Mouse (Mus musculus): ENCODE results near the gene Gm6040. TPM values are rescaled to one million over a fixed set of nuclear protein-coding genes. Genes with fewer than 3 reads are reported as not detected.

Gene Gm6040
- polyA plus RNA-seq (2014; fragmentation: Illumina TruSeq; extraction: RNeasy Lipid Tissue Mini Kit (QIAGEN cat#74804); ENCODE audit: low read depth, low replicate concordance), result not detected

DNA sequence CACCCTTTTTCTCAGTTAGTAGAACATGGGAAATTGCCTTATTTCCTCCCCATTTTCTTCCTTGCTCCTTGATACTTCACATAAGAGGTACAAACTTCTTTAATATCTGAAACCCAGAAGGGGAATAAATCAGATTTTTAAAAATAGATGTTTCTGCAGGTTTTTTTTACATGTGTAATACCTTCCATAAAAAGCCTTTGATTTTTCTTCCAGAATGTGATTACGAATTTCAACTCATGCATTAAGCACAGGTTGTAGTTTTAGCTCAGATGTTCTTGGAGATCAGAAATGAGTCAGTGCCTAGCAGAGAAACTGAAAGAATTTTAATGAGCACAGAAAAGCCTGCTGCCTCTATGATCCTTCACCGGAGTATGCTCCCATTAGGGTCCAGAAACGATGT is at the start of gene Gm6040:
Gm6040 (minus strand) TSS at position 101 of the 400 bp plus-strand sequence.

DNA sequence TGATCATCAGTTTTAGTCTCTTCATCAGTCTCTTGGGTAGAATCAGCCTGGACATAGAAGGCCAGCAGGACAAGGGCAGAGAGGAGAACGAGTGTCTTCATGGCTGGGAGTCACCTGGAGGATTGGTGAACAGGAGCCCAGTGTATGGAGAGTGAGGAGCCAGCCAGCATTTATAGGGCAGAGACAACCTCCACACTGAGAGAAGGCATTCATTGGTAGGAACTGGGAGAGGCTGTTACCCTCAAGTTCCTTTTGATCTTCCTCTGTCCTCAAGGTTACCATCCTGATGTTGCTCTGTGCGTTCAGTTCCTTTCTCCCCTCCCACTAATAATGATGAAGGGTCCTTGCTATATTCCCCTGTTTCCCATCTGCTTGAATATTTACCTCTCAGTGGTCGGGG is 22.7 kb upstream of the Gm6040 start, which contains the start of gene AY761185:
AY761185 (minus strand) TSS at position 101 of the 400 bp plus-strand sequence.

DNA sequence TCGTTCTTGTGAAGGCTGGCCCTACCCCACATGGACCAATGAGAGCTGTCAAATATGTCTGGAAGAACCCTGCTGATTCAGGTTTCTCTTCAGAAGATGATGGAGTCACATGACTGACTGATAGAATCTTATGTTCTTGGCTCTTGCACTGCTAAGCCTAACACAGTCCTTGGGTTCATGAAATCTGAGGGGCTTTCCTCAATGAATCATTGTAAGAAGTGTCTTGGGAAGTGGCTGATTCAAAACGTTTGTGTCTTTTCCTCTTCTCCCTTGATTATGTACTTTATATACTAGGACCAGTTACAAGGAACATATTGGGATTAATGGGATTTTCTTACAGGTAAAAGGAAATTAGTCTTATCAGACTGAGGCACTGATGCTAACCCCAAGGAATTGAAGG is 19.3 kb downstream of the Gm6040 start, which contains the start of gene Gm15056:
Gm15056 (minus strand) TSS at position 101 of the 400 bp plus-strand sequence.

DNA sequence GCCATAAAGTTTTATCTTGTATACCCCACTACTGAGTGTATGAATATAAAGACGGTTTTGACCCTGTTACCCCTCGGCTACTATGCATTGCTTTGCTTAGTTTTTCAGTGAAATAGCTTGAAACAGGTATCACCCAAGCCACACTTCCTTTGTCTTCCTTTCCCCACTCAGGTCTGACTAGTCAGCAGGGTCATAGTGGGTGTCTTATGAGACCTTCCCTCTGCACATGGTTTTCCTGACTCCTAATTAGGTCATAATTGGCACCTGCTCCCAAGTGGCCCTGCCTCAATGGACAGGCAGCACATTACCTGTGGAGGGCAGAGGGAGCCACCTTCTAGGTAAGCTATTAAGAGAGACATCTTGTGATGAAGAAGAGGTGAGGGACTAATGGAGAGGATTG is 29.5 kb downstream of the Gm6040 start, which contains the start of gene Defb33:
Defb33 (plus strand) TSS at position 301 of the 400 bp plus-strand sequence.

Other genes with a start within 250 kb of the Gm6040 start
- not detected for gene Defb33, start 29.4 kb downstream of the Gm6040 start, polyA plus RNA-seq (2014; fragmentation: Illumina TruSeq; extraction: RNeasy Lipid Tissue Mini Kit (QIAGEN cat#74804); ENCODE audit: low read depth, low replicate concordance)
- not detected for gene Gm15056, start 19.4 kb downstream of the Gm6040 start, polyA plus RNA-seq (2014; fragmentation: Illumina TruSeq; extraction: RNeasy Lipid Tissue Mini Kit (QIAGEN cat#74804); ENCODE audit: low read depth, low replicate concordance)
- gene AY761185, start 22.6 kb upstream of the Gm6040 start, polyA plus RNA-seq (2014; fragmentation: Illumina TruSeq; extraction: RNeasy Lipid Tissue Mini Kit (QIAGEN cat#74804); ENCODE audit: low read depth, low replicate concordance), result not detected
- gene Defa21, start 103.5 kb upstream of the Gm6040 start, polyA plus RNA-seq (2014; fragmentation: Illumina TruSeq; extraction: RNeasy Lipid Tissue Mini Kit (QIAGEN cat#74804); ENCODE audit: low read depth, low replicate concordance), result not detected
- not detected for gene Defa23, start 133.0 kb upstream of the Gm6040 start, polyA plus RNA-seq (2014; fragmentation: Illumina TruSeq; extraction: RNeasy Lipid Tissue Mini Kit (QIAGEN cat#74804); ENCODE audit: low read depth, low replicate concordance)
- not detected for gene Defa35, start 143.0 kb upstream of the Gm6040 start, polyA plus RNA-seq (2014; fragmentation: Illumina TruSeq; extraction: RNeasy Lipid Tissue Mini Kit (QIAGEN cat#74804); ENCODE audit: low read depth, low replicate concordance)
- gene Defa25, start 162.4 kb upstream of the Gm6040 start, polyA plus RNA-seq (2014; fragmentation: Illumina TruSeq; extraction: RNeasy Lipid Tissue Mini Kit (QIAGEN cat#74804); ENCODE audit: low read depth, low replicate concordance), result not detected
- not detected for gene Gm14851, start 174.0 kb upstream of the Gm6040 start, polyA plus RNA-seq (2014; fragmentation: Illumina TruSeq; extraction: RNeasy Lipid Tissue Mini Kit (QIAGEN cat#74804); ENCODE audit: low read depth, low replicate concordance)
- gene Defa30, start 212.6 kb upstream of the Gm6040 start, polyA plus RNA-seq (2014; fragmentation: Illumina TruSeq; extraction: RNeasy Lipid Tissue Mini Kit (QIAGEN cat#74804); ENCODE audit: low read depth, low replicate concordance), result not detected
- gene Defa22, start 240.2 kb upstream of the Gm6040 start, polyA plus RNA-seq (2014; fragmentation: Illumina TruSeq; extraction: RNeasy Lipid Tissue Mini Kit (QIAGEN cat#74804); ENCODE audit: low read depth, low replicate concordance), result not detected

All from sigmoid colon, adult 10 weeks (tissue).